Mouse (Mus musculus): ENCODE measurements around the gene Rgs7bp.

GRCm38 (mm10) chr13:104930814-104931213, 123.9 kb downstream of the Rgs7bp start:
- TF ChIP-seq CTCF (IDR thresholded peaks at IDR 0.05; ENCODE audit: borderline replicate concordance, insufficient read depth, low read length) (no peak), POLR2A (IDR thresholded peaks at IDR 0.05; ENCODE audit: low read depth, low read length) (no peak)

Data from embryonic fibroblast, embryonic 13.5 days (primary cell).